Mouse (Mus musculus): ENCODE results near the gene Phex.

- TF ChIP-seq CTCF (IDR thresholded peaks at IDR 0.05; ENCODE audit: control insufficient read depth, insufficient read depth, low read length) (no peak), POLR2A (IDR thresholded peaks at IDR 0.05; ENCODE audit: borderline replicate concordance, control insufficient read depth, low read depth, low read length) (no peak)
These were observed 212.4 kb downstream of the Phex start for GRCm38 (mm10) chrX:157202736-157203135.
